In genomic region chr17:10552295-10553056, GRCm38 (mm10) we compare ENCODE assay signal across 12 mouse cellular contexts.
DNase-seq lines count a peak whose midpoint lies in the region.
"Had no signal": no experiment of that assay in that cellular context is flagged by ENCODE, and none has a peak within 500 bp of the region (broad histone marks: within the 10 kb centered on the region; RNA-seq: fewer than 3 reads in every experiment).

No protein-coding gene starts in this region.

- intact Hi-C loops in heart, postnatal 25 days (cut with DNase I): no loop called here

- DNase-seq in gastrocnemius, adult 18-20 months (ENCODE audit: low spot score): peak; percentile 53
- DNase-seq in gastrocnemius, postnatal 10 days: no peak
- peak; percentile 82 for DNase-seq in heart, adult 11 months
- no peak for DNase-seq in heart, postnatal 25 days (ENCODE audit: low spot score)
- DNase-seq in 3T3-L1 (ENCODE audit: low read depth, low spot score): peak; percentile 68
- DNase-seq in skeletal muscle tissue, adult 2 months (ENCODE audit: low read depth, low spot score): peak; percentile 61
- DNase-seq in adrenal gland, postnatal 4 days (ENCODE audit: low spot score in 2 of 2): no peak
- DNase-seq: adrenal gland, postnatal 10 days; cerebellum, adult 11-12 months; cerebellum, adult 9-10 months; cerebellum, postnatal 25 days; kidney, adult 18-20 months had no signal

Comparison
In these comparisons a context has a peak if more than half of its experiments do, and no peak if none do; other contexts are left out.
1. DNase-seq: peak in gastrocnemius, adult 18-20 months (single experiment), heart, adult 11 months (single experiment), 3T3-L1 (single experiment) and skeletal muscle tissue, adult 2 months (single experiment); none in gastrocnemius, postnatal 10 days (single experiment), heart, postnatal 25 days (single experiment) and adrenal gland, postnatal 4 days (0 of 2).